Mouse (Mus musculus) brown adipose tissue, adult 24 weeks (tissue): ENCODE results near the gene Ranbp3. TPM values are rescaled to one million over a fixed set of nuclear protein-coding genes. Genes with fewer than 3 reads are reported as not detected.

Experiments
- H3K27ac ChIP-seq: fragments of 200-500 bp; replicated peaks from 2 replicates; pipeline ENCODE4 v1.5.1; 2012; ENCODE audit warnings: low read depth, mild to moderate bottlenecking, low read length
- H3K4me1 ChIP-seq: fragments of 200-500 bp; 2 replicates; pipeline ENCODE4 v1.6.1; 2012; ENCODE audit warnings: low read length, mixed read lengths; ENCODE audit not compliant: control insufficient read depth, insufficient read depth, insufficient read length
- H3K4me3 ChIP-seq: fragments of 200-500 bp; 2 replicates; pipeline ENCODE4 v1.5.1; 2012; ENCODE audit warnings: low read depth, mild to moderate bottlenecking, low read length, moderate library complexity; ENCODE audit not compliant: insufficient read depth
- polyA plus RNA-seq: library from polyadenylated mRNA; stranded (reverse); fragments of >200 nt; gene quantifications from 2 replicates; pipeline ENCODE4 v1.2.4, GENCODE M21; 2012; ENCODE audit not compliant: missing spikeins, insufficient read depth, insufficient read length

Gene Ranbp3
- polyA plus RNA-seq, 1 experiment, result 16.4 TPM

- Histone ChIP-seq H3K4me1 (peaks cover 7% of the 10 kb centered on the region; the same call in 1 of the 2 replicates), H3K27ac (no peak overlapping the region), H3K4me3 (no peak overlapping the region)
Observed at GRCm38 (mm10) chr17:56759261-56759660, 86.2 kb downstream of the Ranbp3 start.

DNA sequence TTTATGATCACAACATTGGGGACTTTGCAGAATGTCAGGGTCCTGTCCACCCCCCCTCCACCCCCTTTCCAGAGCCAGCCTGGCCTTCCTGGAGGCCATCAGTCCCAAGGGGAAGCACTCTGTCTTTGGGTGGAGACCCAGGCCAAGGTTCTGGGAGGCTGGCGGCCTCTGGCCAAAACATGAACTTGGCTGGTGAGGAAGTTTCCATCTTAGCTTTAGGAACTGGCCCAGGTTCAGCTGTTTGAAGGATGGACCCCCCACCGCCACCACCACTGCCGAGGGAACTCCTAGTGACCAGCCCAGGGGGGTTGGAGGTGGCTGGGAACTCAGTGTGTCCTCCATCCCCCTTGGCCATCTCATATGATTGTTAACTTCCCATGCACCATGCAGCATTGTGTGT, 88.0 kb downstream of the Ranbp3 start:
- H3K4me3 ChIP-seq, result no peak overlapping the region
- H3K4me1 ChIP-seq, result peaks cover 12% of the 10 kb centered on the region
- no peak overlapping the region for H3K27ac ChIP-seq

Other genes with a start within 250 kb of the Ranbp3 start
- gene Ptprs, start 196.8 kb upstream of the Ranbp3 start, polyA plus RNA-seq, result 10.3 and 10.7 TPM in 2 replicates
- not detected in 2 replicates for gene Znrf4, start 160.9 kb upstream of the Ranbp3 start, polyA plus RNA-seq
- gene Gm20219, start 118.9 kb upstream of the Ranbp3 start, polyA plus RNA-seq, result not detected in 2 replicates
- gene Safb2, start 88.7 kb upstream of the Ranbp3 start, polyA plus RNA-seq, result 29.9 and 46.1 TPM in 2 replicates
- gene Safb, start 88.5 kb upstream of the Ranbp3 start, polyA plus RNA-seq, result 38.6 and 51.6 TPM in 2 replicates
- 707 and 715 TPM in 2 replicates for gene 2410015M20Rik, start 63.5 kb upstream of the Ranbp3 start, polyA plus RNA-seq
- gene Rpl36, start 59.9 kb upstream of the Ranbp3 start, polyA plus RNA-seq, result 638 and 747 TPM in 2 replicates
- gene Lonp1, start 46.4 kb upstream of the Ranbp3 start, polyA plus RNA-seq, result 105 and 121 TPM in 2 replicates
- gene Catsperd, start 45.2 kb upstream of the Ranbp3 start, polyA plus RNA-seq, result not detected in 2 replicates
- 597 and 872 TPM in 2 replicates for gene Ndufa11, start 44.5 kb downstream of the Ranbp3 start, polyA plus RNA-seq
- 9.9 and 13.8 TPM in 2 replicates for gene Vmac, start 44.7 kb downstream of the Ranbp3 start, polyA plus RNA-seq
- 5.1 and 7.5 TPM in 2 replicates for gene Nrtn, start 84.2 kb downstream of the Ranbp3 start, polyA plus RNA-seq
- gene Dus3l, start 91.5 kb downstream of the Ranbp3 start, polyA plus RNA-seq, result 4.6 and 13.1 TPM in 2 replicates
- not detected in 2 replicates for gene Prr22, start 97.0 kb downstream of the Ranbp3 start, polyA plus RNA-seq
- 2.5 and 3.0 TPM in 2 replicates for gene Rfx2, start 157.7 kb downstream of the Ranbp3 start, polyA plus RNA-seq
- gene Acsbg2, start 201.2 kb downstream of the Ranbp3 start, polyA plus RNA-seq, result not detected in 2 replicates
- not detected in 2 replicates for gene 1700061G19Rik, start 202.2 kb downstream of the Ranbp3 start, polyA plus RNA-seq